Mouse (Mus musculus): ENCODE results near the gene Tnf. TPM values are rescaled to one million over a fixed set of nuclear protein-coding genes. Genes with fewer than 3 reads are reported as not detected.

Gene Tnf
- total and polyA plus RNA-seq, 3 experiments = 18.8 to 25.2 (median 20.8) TPM

- dilution Hi-C loops (cut with MboI; ENCODE audit: extremely low pct_ligation_motif_present, extremely low pct_unique_long_range_greater_than_20kb, low sequenced_read_pairs) = no loop called here
- Histone ChIP-seq H3K9me3 (replicated peaks; ENCODE audit: low read length) (no peaks in the 10 kb centered on the region), H3K9ac (ENCODE audit: insufficient read depth, low read depth) (no peak overlapping the region), H3K27me3 (replicated peaks) (no peaks in the 10 kb centered on the region), H3K79me2 (replicated peaks; ENCODE audit: control insufficient read depth, extremely low read depth, insufficient read depth, poor library complexity, severe bottlenecking) (peaks cover 66% of the 10 kb centered on the region), H3K4me2 (ENCODE audit: insufficient read depth, low read depth, poor library complexity, severe bottlenecking) (no peak overlapping the region), H3K4me1 (ENCODE audit: control insufficient read depth in 1 of 2, insufficient read depth in 2 of 2) (peaks cover 0 to 25% of the 10 kb centered on the region in 2 experiments; a peak in 2 of 4 replicates), H3K4me3 (replicated peaks in 1 of 3; ENCODE audit: low read depth in 2 of 3, low read length in 2 of 3, poor library complexity in 1 of 3) (no peak overlapping the region), H3K27ac (ENCODE audit: insufficient read depth, low read depth) (no peak overlapping the region), H3K36me3 (replicated peaks in 1 of 2; ENCODE audit: control insufficient read depth in 1 of 2, insufficient read depth in 1 of 2, low read length in 1 of 2) (peaks cover 74 to 84% of the 10 kb centered on the region in 2 experiments)
- DNase-seq (ENCODE audit: extremely low read depth) = no peak
- in situ Hi-C loops (cut with MboI; ENCODE audit: low pct_ligation_motif_present, low pct_unique_long_range_greater_than_20kb, low sequenced_read_pairs) = no loop called here
- no peak for TF ChIP-seq ELF1 (IDR thresholded peaks at IDR 0.05; ENCODE audit: low read depth, low read length)
- no peak for TF ChIP-seq MAFK (IDR thresholded peaks at IDR 0.05; ENCODE audit: insufficient replicate concordance, low read length)
- no peak for TF ChIP-seq JUND (conservative IDR thresholded peaks at IDR 0.05; ENCODE audit: low read depth, low read length)
- no peak for TF ChIP-seq CHD1 (IDR thresholded peaks at IDR 0.05; ENCODE audit: low read depth, low read length)
- no peak for TF ChIP-seq TCF12 (IDR thresholded peaks at IDR 0.05; ENCODE audit: low read depth, low read length)
- TF ChIP-seq MYC (IDR thresholded peaks at IDR 0.05; ENCODE audit: low read depth, low read length) = no peak
- TF ChIP-seq KAT2A (IDR thresholded peaks at IDR 0.05; ENCODE audit: insufficient replicate concordance, low read length) = no peak
- TF ChIP-seq SIN3A (IDR thresholded peaks at IDR 0.05; ENCODE audit: low read length) = no peak
- TF ChIP-seq MEF2A (IDR thresholded peaks at IDR 0.05; ENCODE audit: borderline replicate concordance, low read depth, low read length) = no peak
Observed at GRCm38 (mm10) chr17:35159638-35160037, 42.2 kb downstream of the Tnf start.

- in situ Hi-C loops (cut with MboI; ENCODE audit: low pct_ligation_motif_present, low pct_unique_long_range_greater_than_20kb, low sequenced_read_pairs) (no loop called here), dilution Hi-C loops (cut with MboI; ENCODE audit: extremely low pct_ligation_motif_present, extremely low pct_unique_long_range_greater_than_20kb, low sequenced_read_pairs) (no loop called here)
- H3K36me3 ChIP-seq (replicated peaks in 1 of 2; ENCODE audit: control insufficient read depth in 1 of 2, insufficient read depth in 1 of 2, low read length in 1 of 2) = peaks cover 80 to 90% of the 10 kb centered on the region in 2 experiments
Observed at GRCm38 (mm10) chr17:35158850-35159593, 42.8 kb downstream of the Tnf start.

More at GRCm38 (mm10) chr17:35158850-35159593, 42.8 kb downstream of the Tnf start:
- no peak overlapping the region for H3K9ac ChIP-seq (ENCODE audit: insufficient read depth, low read depth)
- no peak overlapping the region for H3K4me2 ChIP-seq (ENCODE audit: insufficient read depth, low read depth, poor library complexity, severe bottlenecking)
- H3K27me3 ChIP-seq (replicated peaks) = no peaks in the 10 kb centered on the region
- H3K9me3 ChIP-seq (replicated peaks; ENCODE audit: low read length) = no peaks in the 10 kb centered on the region
- TF ChIP-seq SIN3A (IDR thresholded peaks at IDR 0.05; ENCODE audit: low read length) (no peak), ZC3H11A (IDR thresholded peaks at IDR 0.05; ENCODE audit: low read depth, low read length) (no peak), PAX5 (IDR thresholded peaks at IDR 0.05; ENCODE audit: low read length) (no peak), ZMIZ1 (IDR thresholded peaks at IDR 0.05; ENCODE audit: low read depth, low read length) (no peak), JUND (conservative IDR thresholded peaks at IDR 0.05; ENCODE audit: low read depth, low read length) (no peak), CHD2 (IDR thresholded peaks at IDR 0.05; ENCODE audit: low read length) (no peak), POLR2AphosphoS2 (IDR thresholded peaks at IDR 0.05; ENCODE audit: low read depth, low read length) (no peak), USF1 (IDR thresholded peaks at IDR 0.05; ENCODE audit: low read depth, low read length) (no peak), EP300 (IDR thresholded peaks at IDR 0.05; ENCODE audit: low read length) (no peak), ELF1 (IDR thresholded peaks at IDR 0.05; ENCODE audit: low read depth, low read length) (no peak), BHLHE40 (IDR thresholded peaks at IDR 0.05; ENCODE audit: low read depth, low read length) (no peak), TCF12 (IDR thresholded peaks at IDR 0.05; ENCODE audit: low read depth, low read length) (no peak), SMC3 (IDR thresholded peaks at IDR 0.05; ENCODE audit: low read depth, low read length) (no peak), RAD21 (IDR thresholded peaks at IDR 0.05; ENCODE audit: low read depth, low read length) (no peak), HCFC1 (IDR thresholded peaks at IDR 0.05; ENCODE audit: low read depth, low read length) (no peak), MAX (IDR thresholded peaks at IDR 0.05; ENCODE audit: low read length) (no peak), MAZ (IDR thresholded peaks at IDR 0.05; ENCODE audit: low read depth, low read length) (no peak), ETS1 (conservative IDR thresholded peaks at IDR 0.05; ENCODE audit: low read depth, low read length) (no peak), UBTF (IDR thresholded peaks at IDR 0.05; ENCODE audit: low read depth, low read length) (no peak)
- peaks cover 61% of the 10 kb centered on the region for H3K79me2 ChIP-seq (replicated peaks; ENCODE audit: control insufficient read depth, extremely low read depth, insufficient read depth, poor library complexity, severe bottlenecking)
- H3K27ac ChIP-seq (ENCODE audit: insufficient read depth, low read depth) = no peak overlapping the region
- H3K4me1 ChIP-seq (ENCODE audit: control insufficient read depth in 1 of 2, insufficient read depth in 2 of 2) = peaks cover 0 to 25% of the 10 kb centered on the region in 2 experiments; a peak in 2 of 4 replicates
- no peak overlapping the region for H3K4me3 ChIP-seq (replicated peaks in 1 of 3; ENCODE audit: low read depth in 2 of 3, low read length in 2 of 3, poor library complexity in 1 of 3)
- DNase-seq (ENCODE audit: extremely low read depth) = no peak

All from CH12.LX (cell line).